Mouse (Mus musculus): Measurements from ENCODE around the gene Slc41a1. TPM values are rescaled to one million over a fixed set of nuclear protein-coding genes. Genes with fewer than 3 reads are reported as not detected.

Slc41a1 gene
- polyA plus RNA-seq, 1 experiment from 2014 or later, result 13.0 TPM

DNA sequence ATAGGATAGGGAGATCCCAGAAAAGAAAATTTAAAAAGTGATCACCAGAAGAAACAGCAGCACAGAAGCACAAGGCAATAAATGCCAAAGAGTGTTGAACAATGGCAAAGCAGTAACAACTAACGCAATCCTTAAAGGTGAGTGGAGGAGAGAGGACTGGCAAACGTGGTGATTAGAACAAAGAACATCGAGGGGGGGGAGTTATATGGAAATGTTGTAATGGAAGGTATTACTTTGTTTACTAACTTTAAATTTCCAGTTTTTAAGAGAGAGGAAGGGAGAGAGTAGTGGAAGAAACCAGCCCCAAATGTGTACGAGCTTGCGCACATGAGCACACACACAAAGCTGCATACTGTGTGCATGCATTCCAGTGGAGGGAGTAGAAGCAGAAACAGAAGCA is 38.3 kb downstream of the Slc41a1 start:
- Histone ChIP-seq H3K4me3 (no peak overlapping the region), H3K27me3 (no peaks in the 10 kb centered on the region), H3K9me3 (no peaks in the 10 kb centered on the region), H3K4me1 (no peaks in the 10 kb centered on the region), H3K4me2 (no peak overlapping the region), H3K36me3 (no peaks in the 10 kb centered on the region), H3K27ac (no peak overlapping the region), H3K9ac (no peak overlapping the region)
- 79% methylated on average over 5 of the region's 5 CpGs for WGBS
- ATAC-seq (ENCODE audit: borderline replicate concordance, extremely low read depth, low FRiP score, low TSS enrichment), result no peak

DNA sequence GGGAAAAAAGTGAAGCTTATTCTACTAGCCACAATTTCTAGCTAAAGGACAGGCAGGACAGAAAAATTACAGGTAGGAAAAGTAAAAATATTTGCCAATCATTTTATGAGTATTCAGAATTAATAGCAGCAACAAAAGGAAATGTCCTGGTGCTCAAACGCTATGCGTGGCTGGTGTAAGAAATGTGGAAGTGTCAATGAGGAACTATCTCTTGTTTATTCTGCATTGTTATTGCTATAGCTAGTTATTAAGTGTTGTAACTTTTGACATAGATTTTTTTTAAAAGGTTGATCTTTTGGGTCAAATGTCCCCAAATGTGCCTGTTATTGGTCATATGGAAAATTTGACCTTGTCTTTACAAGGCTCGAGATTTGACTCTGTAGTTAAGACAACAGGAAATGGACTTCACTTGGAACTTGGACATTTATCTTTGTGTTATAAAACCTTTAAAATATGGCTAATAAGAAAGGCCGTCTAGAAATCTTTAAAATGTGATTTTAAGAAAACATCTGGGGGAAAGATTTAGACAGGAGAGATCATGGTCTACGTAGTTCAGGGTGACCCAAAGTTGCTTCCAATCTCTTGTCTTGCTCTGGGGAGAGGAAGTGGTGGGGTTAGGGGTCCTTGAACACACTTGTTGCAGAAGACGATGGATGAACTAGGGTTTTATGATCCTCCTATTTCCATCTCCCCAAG is 39.2 kb downstream of the Slc41a1 start:
- ATAC-seq (ENCODE audit: borderline replicate concordance, extremely low read depth, low FRiP score, low TSS enrichment), result no peak

DNA sequence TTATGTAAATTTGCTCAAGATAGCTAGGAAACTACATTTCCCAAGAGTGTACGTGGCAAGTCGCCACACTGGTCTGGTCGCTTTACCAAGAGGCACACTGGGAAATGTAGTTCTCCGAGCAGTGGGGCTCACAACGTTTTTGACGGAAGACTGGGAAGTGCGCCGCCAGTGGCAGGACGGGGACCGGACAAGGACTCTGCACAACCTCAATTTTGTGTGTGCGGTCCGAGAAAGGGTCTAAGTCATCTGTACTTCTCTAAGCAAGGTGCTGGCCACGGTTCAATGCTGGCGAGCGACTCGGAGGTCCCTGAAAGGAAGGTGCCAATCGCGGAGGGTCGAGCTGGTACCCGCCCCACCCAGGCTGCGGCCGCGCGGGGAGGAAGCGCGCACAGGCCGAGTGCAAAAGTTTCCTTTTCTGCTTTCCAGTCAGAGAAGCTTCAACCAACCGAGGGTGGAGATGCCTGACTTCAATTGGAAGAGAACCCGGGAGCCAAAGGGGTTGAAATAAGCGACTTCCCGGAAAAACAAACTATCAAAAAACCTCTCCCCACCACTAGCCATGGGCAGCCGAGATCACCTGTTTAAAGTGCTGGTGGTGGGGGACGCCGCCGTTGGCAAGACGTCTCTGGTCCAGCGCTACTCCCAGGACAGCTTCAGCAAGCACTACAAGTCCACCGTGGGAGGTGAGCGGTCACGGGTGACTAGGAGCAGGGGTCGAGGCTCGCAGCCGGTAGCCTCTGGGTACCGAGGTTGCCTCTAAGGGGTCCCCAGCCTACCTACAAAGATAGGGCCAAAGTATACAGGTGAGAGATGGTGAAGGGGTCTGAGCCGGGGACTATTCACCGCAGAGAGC is 40.0 kb downstream of the Slc41a1 start, which contains the start of gene Rab29:
Gene Rab29, plus strand, starts transcription at position 132 of the 853 bp plus-strand sequence.
- H3K36me3 ChIP-seq, result no peaks in the 10 kb centered on the region
- ATAC-seq (ENCODE audit: borderline replicate concordance, extremely low read depth, low FRiP score, low TSS enrichment), result peak; percentile 96
- H3K4me2 ChIP-seq, result peak within 1 kb of the TSS; percentile 90
- H3K9me3 ChIP-seq, result no peaks in the 10 kb centered on the region
- no peaks in the 10 kb centered on the region for H3K27me3 ChIP-seq
- WGBS, result 1% methylated on average over 46 of the region's 46 CpGs
- peak within 1 kb of the TSS; percentile 53 for H3K9ac ChIP-seq
- peak within 1 kb of the TSS; percentile 74 for H3K4me3 ChIP-seq
- no peak within 1 kb of the TSS for H3K27ac ChIP-seq
- H3K4me1 ChIP-seq, result no peaks in the 10 kb centered on the region

More for the DNA sequence above, 39.2 kb downstream of the Slc41a1 start:
- H3K9me3 ChIP-seq, result no peaks in the 10 kb centered on the region
- H3K4me3 ChIP-seq, result peak overlapping the region; percentile 74; the same call in 1 of the 2 replicates
- no peak overlapping the region for H3K9ac ChIP-seq
- H3K27me3 ChIP-seq, result no peaks in the 10 kb centered on the region
- no peaks in the 10 kb centered on the region for H3K4me1 ChIP-seq
- H3K36me3 ChIP-seq, result no peaks in the 10 kb centered on the region
- WGBS, result 67% methylated on average over 6 of the region's 6 CpGs
- H3K27ac ChIP-seq, result no peak overlapping the region
- peak overlapping the region; percentile 90; the same call in 1 of the 2 replicates for H3K4me2 ChIP-seq

DNA sequence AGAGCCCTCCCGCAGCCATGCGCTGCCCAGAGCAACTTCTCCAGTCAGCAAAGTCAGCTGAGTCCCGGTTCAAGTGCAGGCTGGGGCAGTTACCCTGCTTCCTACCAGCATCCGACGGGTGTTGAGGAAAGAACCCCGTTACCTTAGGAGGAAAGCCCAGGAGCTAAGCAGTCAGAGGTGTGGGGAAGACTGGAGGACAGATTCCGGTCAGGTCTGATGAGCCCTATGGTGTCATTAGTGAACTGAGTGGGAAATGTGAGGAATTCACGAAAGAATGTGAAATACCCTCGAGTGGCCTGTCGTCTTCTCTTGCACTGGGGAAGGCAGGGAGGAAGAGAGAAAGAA is 40.6 kb downstream of the Slc41a1 start:
- Histone ChIP-seq H3K4me1 (no peaks in the 10 kb centered on the region), H3K4me2 (peak overlapping the region; percentile 90), H3K36me3 (no peaks in the 10 kb centered on the region), H3K9me3 (no peaks in the 10 kb centered on the region), H3K9ac (peak overlapping the region; percentile 53), H3K27me3 (no peaks in the 10 kb centered on the region), H3K27ac (no peak overlapping the region), H3K4me3 (peak overlapping the region; percentile 74)
- WGBS, result 11% methylated on average over 10 of the region's 10 CpGs
- ATAC-seq (ENCODE audit: borderline replicate concordance, extremely low read depth, low FRiP score, low TSS enrichment), result no peak

DNA sequence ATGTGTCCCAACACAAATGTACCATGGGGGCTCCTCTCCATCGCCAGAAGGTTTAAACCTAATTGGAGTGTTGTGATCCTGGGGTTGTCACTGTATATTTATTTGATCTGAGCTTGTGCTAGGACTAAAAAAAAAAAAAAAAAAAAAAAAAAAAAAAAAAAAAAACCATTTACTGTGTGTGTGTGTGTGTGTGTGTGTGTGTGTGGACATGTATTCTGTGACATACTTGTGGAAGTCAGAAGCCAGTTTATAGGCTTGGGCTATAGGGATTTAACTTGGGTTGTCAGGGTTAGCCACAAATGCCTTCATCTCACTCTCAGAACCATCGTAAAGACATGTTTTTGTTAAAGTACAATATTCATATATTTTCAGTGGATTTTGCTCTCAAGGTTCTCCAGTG is 42.3 kb downstream of the Slc41a1 start:
- Histone ChIP-seq H3K4me2 (no peak overlapping the region), H3K27ac (no peak overlapping the region), H3K4me3 (no peak overlapping the region), H3K36me3 (no peaks in the 10 kb centered on the region), H3K4me1 (no peaks in the 10 kb centered on the region), H3K27me3 (no peaks in the 10 kb centered on the region), H3K9ac (no peak overlapping the region), H3K9me3 (no peaks in the 10 kb centered on the region)
- WGBS, result 69% methylated on average over 2 of the region's 2 CpGs
- ATAC-seq (ENCODE audit: borderline replicate concordance, extremely low read depth, low FRiP score, low TSS enrichment), result no peak

DNA sequence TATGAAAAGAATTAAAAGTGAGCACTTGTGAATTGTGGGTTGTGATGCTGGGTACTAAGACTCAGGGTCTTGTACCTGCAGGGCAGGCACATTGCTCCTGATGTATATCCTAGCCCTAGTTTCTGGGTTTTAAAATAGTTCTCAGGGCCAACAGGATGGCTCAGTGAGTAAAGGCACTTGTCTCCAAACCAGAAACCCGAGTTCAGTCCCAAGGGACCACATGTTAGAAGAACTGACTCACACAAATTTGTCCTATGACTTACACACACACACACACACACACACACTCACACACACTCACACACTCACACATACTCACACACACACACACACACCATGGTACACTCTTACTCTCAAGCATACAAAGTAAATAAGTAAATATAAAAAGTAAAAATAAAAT is 45.6 kb downstream of the Slc41a1 start:
- Histone ChIP-seq H3K4me2 (no peak overlapping the region), H3K4me3 (no peak overlapping the region), H3K9ac (no peak overlapping the region), H3K27ac (no peak overlapping the region), H3K27me3 (no peaks in the 10 kb centered on the region), H3K36me3 (no peaks in the 10 kb centered on the region), H3K4me1 (no peaks in the 10 kb centered on the region), H3K9me3 (no peaks in the 10 kb centered on the region)
- WGBS, result 70% methylated on average over 1 of the region's 1 CpGs
- ATAC-seq (ENCODE audit: borderline replicate concordance, extremely low read depth, low FRiP score, low TSS enrichment), result no peak

DNA sequence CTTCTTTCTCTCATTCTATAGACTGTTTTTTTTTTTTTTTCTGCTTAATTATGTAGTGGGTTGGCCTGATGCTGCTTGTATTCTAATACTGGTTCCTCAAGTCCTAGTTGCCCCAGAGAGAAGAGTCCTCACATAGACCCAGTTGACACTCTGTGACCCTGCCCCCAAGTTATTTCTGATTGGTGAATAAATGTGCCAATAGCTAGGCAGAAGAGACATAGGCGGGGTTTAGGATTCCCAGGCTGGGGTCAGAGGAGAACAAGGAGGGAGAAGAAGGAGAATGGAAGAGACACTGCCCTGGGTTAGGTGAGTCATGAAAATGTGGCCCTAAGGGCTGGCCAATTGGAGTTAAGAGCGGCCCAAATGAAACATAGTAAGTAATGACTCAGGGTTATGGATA is 52.5 kb downstream of the Slc41a1 start:
- no peak overlapping the region for H3K27ac ChIP-seq
- H3K4me1 ChIP-seq, result no peaks in the 10 kb centered on the region
- no peaks in the 10 kb centered on the region for H3K36me3 ChIP-seq
- no peaks in the 10 kb centered on the region for H3K9me3 ChIP-seq
- no peak for ATAC-seq (ENCODE audit: borderline replicate concordance, extremely low read depth, low FRiP score, low TSS enrichment)
- H3K4me3 ChIP-seq, result no peak overlapping the region
- H3K27me3 ChIP-seq, result no peaks in the 10 kb centered on the region
- 67% methylated on average over 2 of the region's 2 CpGs for WGBS
- H3K4me2 ChIP-seq, result no peak overlapping the region
- H3K9ac ChIP-seq, result no peak overlapping the region

DNA sequence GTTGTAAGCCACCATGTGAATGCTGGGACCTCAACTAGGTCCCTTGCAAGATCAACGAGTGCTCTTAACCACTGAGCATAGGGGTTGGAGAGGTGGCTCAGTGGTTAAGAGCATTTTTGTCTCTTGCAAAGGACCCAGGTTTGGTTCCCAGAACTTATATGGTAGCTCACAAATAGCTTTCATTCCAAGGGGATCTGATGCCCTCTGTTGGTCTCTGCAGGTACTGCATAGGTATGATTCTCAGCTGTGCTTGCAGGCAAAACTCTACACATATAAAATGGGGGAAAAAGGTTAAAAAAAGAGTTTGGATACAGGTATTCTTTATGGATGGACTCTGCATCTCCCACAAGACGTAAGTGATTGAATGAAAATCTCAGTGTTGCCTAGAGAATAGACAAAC is 55.5 kb downstream of the Slc41a1 start:
- H3K36me3 ChIP-seq, result no peaks in the 10 kb centered on the region
- H3K4me3 ChIP-seq, result no peak overlapping the region
- H3K27me3 ChIP-seq, result no peaks in the 10 kb centered on the region
- no peaks in the 10 kb centered on the region for H3K9me3 ChIP-seq
- ATAC-seq (ENCODE audit: borderline replicate concordance, extremely low read depth, low FRiP score, low TSS enrichment), result no peak
- H3K9ac ChIP-seq, result no peak overlapping the region
- no peaks in the 10 kb centered on the region for H3K4me1 ChIP-seq
- 55% methylated on average over 2 of the region's 2 CpGs for WGBS
- H3K27ac ChIP-seq, result no peak overlapping the region
- H3K4me2 ChIP-seq, result no peak overlapping the region

DNA sequence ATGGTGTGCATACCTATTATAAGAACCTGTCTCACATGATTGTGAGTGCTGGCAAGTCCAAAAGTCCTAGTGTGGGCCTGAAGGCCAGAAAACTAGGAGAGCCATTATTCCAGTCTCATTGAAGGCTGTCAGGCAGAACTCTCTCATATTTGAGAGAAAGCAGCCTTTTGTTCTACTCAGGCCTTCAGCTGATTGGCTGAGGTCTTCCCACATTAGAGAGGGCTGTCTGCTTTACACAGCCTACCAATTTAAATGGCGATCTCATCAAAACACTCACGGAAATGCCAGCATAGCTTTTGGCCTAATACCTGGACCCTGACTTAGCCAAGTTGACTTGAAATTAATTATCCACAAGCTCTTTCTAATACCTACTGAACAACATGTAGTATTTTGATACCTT is 58.9 kb downstream of the Slc41a1 start:
- H3K27ac ChIP-seq, result no peak overlapping the region
- no peaks in the 10 kb centered on the region for H3K27me3 ChIP-seq
- no peak for ATAC-seq (ENCODE audit: borderline replicate concordance, extremely low read depth, low FRiP score, low TSS enrichment)
- no peaks in the 10 kb centered on the region for H3K4me1 ChIP-seq
- 68% methylated on average over 2 of the region's 2 CpGs for WGBS
- no peak overlapping the region for H3K4me3 ChIP-seq
- no peak overlapping the region for H3K4me2 ChIP-seq
- H3K9ac ChIP-seq, result no peak overlapping the region
- no peaks in the 10 kb centered on the region for H3K36me3 ChIP-seq
- H3K9me3 ChIP-seq, result no peaks in the 10 kb centered on the region

DNA sequence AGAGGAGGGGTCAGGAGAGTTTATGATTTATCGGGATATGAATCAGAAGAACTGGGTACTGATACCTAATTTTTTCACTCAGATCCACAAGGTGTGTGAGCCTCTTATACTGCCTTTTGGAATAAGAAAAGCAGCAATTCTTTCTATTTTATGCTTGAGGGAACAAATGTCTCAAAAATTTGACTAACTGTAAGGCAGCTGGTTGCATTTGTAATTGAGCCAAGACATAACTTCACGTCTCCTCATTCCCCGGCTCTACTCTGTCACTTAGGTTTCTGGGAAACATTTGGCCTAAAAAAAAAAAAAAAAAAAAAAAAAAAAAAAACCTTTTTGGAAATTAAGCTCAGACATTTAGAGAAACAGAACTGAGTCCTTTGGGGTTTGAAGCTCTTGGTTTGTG is 59.3 kb downstream of the Slc41a1 start:
- H3K27ac ChIP-seq, result no peak overlapping the region
- no peak overlapping the region for H3K9ac ChIP-seq
- H3K4me1 ChIP-seq, result no peaks in the 10 kb centered on the region
- no peaks in the 10 kb centered on the region for H3K27me3 ChIP-seq
- ATAC-seq (ENCODE audit: borderline replicate concordance, extremely low read depth, low FRiP score, low TSS enrichment), result no peak
- H3K36me3 ChIP-seq, result no peaks in the 10 kb centered on the region
- no peak overlapping the region for H3K4me3 ChIP-seq
- no peak overlapping the region for H3K4me2 ChIP-seq
- H3K9me3 ChIP-seq, result no peaks in the 10 kb centered on the region
- 65% methylated on average over 3 of the region's 3 CpGs for WGBS

DNA sequence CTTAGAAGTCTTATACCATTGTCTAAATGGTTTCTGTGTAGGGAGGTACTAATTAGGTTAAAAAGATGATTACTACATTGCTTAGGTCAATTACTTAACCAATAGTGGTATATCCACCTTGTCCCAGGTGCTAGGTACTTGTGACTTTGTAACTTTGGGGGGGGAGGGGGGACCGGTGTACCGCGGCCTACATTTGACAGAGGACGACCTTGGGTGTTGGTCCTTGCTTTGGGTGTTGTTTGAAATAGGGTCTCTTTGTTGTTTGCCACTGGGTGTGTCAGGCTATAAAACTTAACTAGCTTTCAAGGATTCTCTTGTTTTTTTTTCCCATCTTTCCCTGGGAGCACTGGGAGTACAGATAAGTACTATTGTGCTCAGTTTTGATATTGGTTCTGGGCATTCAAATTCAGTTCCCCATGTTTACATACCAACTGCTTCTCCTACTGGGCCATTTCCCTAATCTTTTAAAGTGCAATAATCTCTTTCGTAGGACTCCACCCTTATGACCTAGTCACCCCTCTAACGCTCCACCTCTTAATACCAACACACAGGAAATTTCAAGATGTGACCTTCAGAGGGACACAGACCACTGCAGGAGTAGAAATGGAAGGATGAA is 62.9 kb downstream of the Slc41a1 start:
- WGBS, result 65% methylated on average over 6 of the region's 6 CpGs
- H3K4me2 ChIP-seq, result no peak overlapping the region

DNA sequence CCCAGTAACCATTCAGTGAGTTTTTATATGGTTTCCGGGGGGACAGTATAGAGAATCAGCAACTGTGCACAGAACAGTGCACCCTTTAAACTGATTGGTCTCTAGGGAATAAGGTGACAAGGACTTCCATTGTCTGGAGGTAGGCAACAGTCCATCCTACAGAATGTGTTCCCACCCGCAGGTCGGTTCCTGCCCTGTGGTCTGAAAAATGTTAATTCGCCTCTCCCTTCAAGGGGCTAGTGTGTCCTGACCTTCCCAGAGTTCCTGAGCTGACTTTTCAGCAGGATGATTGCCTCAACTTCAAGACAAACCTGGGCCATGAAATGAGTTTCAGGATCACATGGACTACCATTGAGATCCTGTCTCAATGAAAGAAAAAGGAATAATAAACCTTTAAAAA is 64.1 kb downstream of the Slc41a1 start:
- Histone ChIP-seq H3K36me3 (no peaks in the 10 kb centered on the region), H3K4me3 (no peak overlapping the region), H3K27me3 (no peaks in the 10 kb centered on the region), H3K4me2 (no peak overlapping the region), H3K27ac (no peak overlapping the region), H3K9me3 (no peaks in the 10 kb centered on the region), H3K4me1 (no peaks in the 10 kb centered on the region), H3K9ac (no peak overlapping the region)
- no peak for ATAC-seq (ENCODE audit: borderline replicate concordance, extremely low read depth, low FRiP score, low TSS enrichment)
- 75% methylated on average over 4 of the region's 4 CpGs for WGBS

More for the DNA sequence above, 62.9 kb downstream of the Slc41a1 start:
- H3K4me3 ChIP-seq, result no peak overlapping the region
- H3K4me1 ChIP-seq, result no peaks in the 10 kb centered on the region
- H3K27me3 ChIP-seq, result no peaks in the 10 kb centered on the region
- H3K27ac ChIP-seq, result no peak overlapping the region
- H3K9ac ChIP-seq, result no peak overlapping the region
- H3K36me3 ChIP-seq, result no peaks in the 10 kb centered on the region
- no peak for ATAC-seq (ENCODE audit: borderline replicate concordance, extremely low read depth, low FRiP score, low TSS enrichment)
- no peaks in the 10 kb centered on the region for H3K9me3 ChIP-seq

Data from lung, embryonic 15.5 days (tissue).